In genomic region chr10:127058161-127058560, GRCm38 (mm10) we compare ENCODE assay signal across 9 mouse cellular contexts. TPM values are rescaled to one million over a fixed set of nuclear protein-coding genes. Genes with fewer than 3 reads are reported as not detected.
DNase-seq lines count a peak whose midpoint lies in the region; ATAC-seq and TF ChIP-seq lines count a peak whose summit lies in the region.
"Had no signal": no experiment of that assay in that cellular context is flagged by ENCODE, and none has a peak within 500 bp of the region (broad histone marks: within the 10 kb centered on the region; RNA-seq: fewer than 3 reads in every experiment).

No protein-coding gene starts in this region.

- H3K79me2 ChIP-seq in heart, adult 2 months (replicated peaks; ENCODE audit: control insufficient read depth, insufficient read depth, low read length), result no peaks in the 10 kb centered on the region

- H3K9ac ChIP-seq in heart, adult 2 months (ENCODE audit: low read depth, low read length), result no peak overlapping the region
- H3K9ac ChIP-seq in liver, embryonic 14.5 days (replicated peaks), result no peak overlapping the region
- no peak overlapping the region for H3K9ac ChIP-seq in stomach, postnatal 0 days (ENCODE audit: low read length)

- TF ChIP-seq EP300 in heart, adult 2 months (IDR thresholded peaks at IDR 0.05; ENCODE audit: insufficient read depth, low read depth, low read length), result no peak
- no peak for TF ChIP-seq EP300 in liver, embryonic 14.5 days (IDR thresholded peaks at IDR 0.05; ENCODE audit: low read depth)
- TF ChIP-seq EP300 in stomach, postnatal 0 days (optimal IDR thresholded peaks at IDR 0.05), result no peak

- no peak overlapping the region for H3K4me2 ChIP-seq in liver, embryonic 14.5 days (ENCODE audit: low read depth)
- peak overlapping the region; percentile 100 for H3K4me2 ChIP-seq in stomach, postnatal 0 days (replicated peaks; ENCODE audit: low read depth)

- H3K36me3 ChIP-seq in heart, adult 2 months (ENCODE audit: control insufficient read depth, insufficient read depth, low read length), result no peaks in the 10 kb centered on the region
- peaks cover 2% of the 10 kb centered on the region for H3K36me3 ChIP-seq in kidney, adult 2 months (ENCODE audit: control insufficient read depth, insufficient read depth, low read length)
- no peaks in the 10 kb centered on the region for H3K36me3 ChIP-seq in liver, embryonic 14.5 days (replicated peaks; ENCODE audit: control insufficient read depth, insufficient read depth, low read depth)
- peaks cover 6% of the 10 kb centered on the region; the same call in 1 of the 2 replicates for H3K36me3 ChIP-seq in stomach, postnatal 0 days (ENCODE audit: control insufficient read depth, insufficient read depth, low read length)

- intact Hi-C loops in heart, adult 2 months (cut with DNase I), result no loop called here

- H3K27me3 ChIP-seq in heart, adult 2 months (ENCODE audit: control insufficient read depth, insufficient read depth, low read length), result no peaks in the 10 kb centered on the region
- H3K27me3 ChIP-seq in kidney, adult 2 months (replicated peaks; ENCODE audit: control insufficient read depth, insufficient read depth, low read length), result no peaks in the 10 kb centered on the region
- peaks cover 55% of the 10 kb centered on the region for H3K27me3 ChIP-seq in liver, embryonic 14.5 days (ENCODE audit: control insufficient read depth, insufficient read depth, low read length)
- no peaks in the 10 kb centered on the region for H3K27me3 ChIP-seq in stomach, postnatal 0 days (ENCODE audit: control insufficient read depth, insufficient read depth, low read length)

- DNase-seq in 3T3-L1 (ENCODE audit: low read depth, low spot score), result peak; percentile 49
- DNase-seq in R1 (ENCODE audit: low read depth, low spot score), result peak; percentile 86
- DNase-seq in embryo, embryonic 10.5 days (ENCODE audit: low spot score), result peak; percentile 92
- DNase-seq in heart, adult 2 months, result peak; percentile 73 to 81
- DNase-seq in kidney, adult 2 months, result peak; percentile 82
- no peak for DNase-seq in liver, embryonic 14.5 days (ENCODE audit: low read depth in 3 of 3, low spot score in 3 of 3)
- peak; percentile 84 for DNase-seq in neural tube, embryonic 10.5 days (ENCODE audit: extremely low spot score, low spot score)
- peak; percentile 78 for DNase-seq in stomach, postnatal 0 days (ENCODE audit: low spot score)

- peak; percentile 98 for TF ChIP-seq CTCF in heart, adult 2 months (IDR thresholded peaks at IDR 0.05)
- peak; percentile 89 for TF ChIP-seq CTCF in kidney, adult 2 months (conservative IDR thresholded peaks at IDR 0.05; ENCODE audit: insufficient read depth, insufficient read length, low read depth, low read length)
- peak; percentile 98 for TF ChIP-seq CTCF in liver, embryonic 14.5 days (IDR thresholded peaks at IDR 0.05; ENCODE audit: low read depth)
- TF ChIP-seq CTCF in stomach, postnatal 0 days (IDR thresholded peaks at IDR 0.05; ENCODE audit: low read depth), result peak; percentile 95

- H3K9me3 ChIP-seq in liver, embryonic 14.5 days (ENCODE audit: control insufficient read depth, low read length), result no peaks in the 10 kb centered on the region
- H3K9me3 ChIP-seq in stomach, postnatal 0 days (ENCODE audit: control insufficient read depth, low read length), result no peaks in the 10 kb centered on the region

- H3K27ac ChIP-seq in heart, adult 2 months, result no peak overlapping the region
- no peak overlapping the region for H3K27ac ChIP-seq in kidney, adult 2 months (ENCODE audit: insufficient read depth, low read depth, low read length)
- H3K27ac ChIP-seq in liver, embryonic 14.5 days, result no peak overlapping the region
- H3K27ac ChIP-seq in stomach, postnatal 0 days (replicated peaks), result no peak overlapping the region

- TF ChIP-seq POLR2A in heart, adult 2 months (IDR thresholded peaks at IDR 0.05; ENCODE audit: insufficient read depth, low read depth, low read length), result no peak
- no peak for TF ChIP-seq POLR2A in kidney, adult 2 months (IDR thresholded peaks at IDR 0.05; ENCODE audit: low read depth, low read length)

- no peak for ATAC-seq in liver, embryonic 14.5 days (ENCODE audit: insufficient read depth)
- no peak for ATAC-seq in stomach, postnatal 0 days (ENCODE audit: low FRiP score, low TSS enrichment)

- WGBS in heart, adult 2 months, result 11% methylated on average over 9 of the region's 9 CpGs
- WGBS in kidney, adult 2 months, result 3% methylated on average over 9 of the region's 9 CpGs
- WGBS in liver, embryonic 14.5 days (ENCODE audit: insufficient replicate concordance), result under 1% methylated on average over 9 of the region's 9 CpGs
- WGBS in stomach, postnatal 0 days, result 4% methylated on average over 9 of the region's 9 CpGs

- H3K4me3 ChIP-seq in heart, adult 2 months, result no peak overlapping the region
- no peak overlapping the region for H3K4me3 ChIP-seq in kidney, adult 2 months (ENCODE audit: insufficient read depth, low read depth, low read length)
- H3K4me3 ChIP-seq in liver, embryonic 14.5 days (ENCODE audit: insufficient read depth in 1 of 2, low read depth in 2 of 2, low read length in 2 of 2), result no peak overlapping the region
- H3K4me3 ChIP-seq in stomach, postnatal 0 days (ENCODE audit: low read depth, low read length), result no peak overlapping the region
- H3K4me3 ChIP-seq: erythroblast, embryonic 14.5 days had no signal

- H3K4me1 ChIP-seq in heart, adult 2 months (ENCODE audit: control insufficient read depth, insufficient read depth, low read length), result peaks cover 4% of the 10 kb centered on the region; the same call in 1 of the 2 replicates
- no peaks in the 10 kb centered on the region; the same call in 1 of the 2 replicates for H3K4me1 ChIP-seq in kidney, adult 2 months (ENCODE audit: control insufficient read depth, insufficient read depth, low read length)
- H3K4me1 ChIP-seq in liver, embryonic 14.5 days (replicated peaks; ENCODE audit: control insufficient read depth in 2 of 2, insufficient read depth in 2 of 2, low read length in 1 of 2), result peaks cover 4 to 7% of the 10 kb centered on the region in 2 experiments; a peak in 3 of 4 replicates
- 0 out of 2 replicates have a peak, but pooled peaks cover 4% of the 10 kb centered on the region for H3K4me1 ChIP-seq in stomach, postnatal 0 days (replicated peaks; ENCODE audit: control insufficient read depth, insufficient read depth)

RNA-seq across cellular contexts. Expression of gene March9, which starts 1.8 kb away (rescaled TPM):
- 1 to 10 TPM; 2.8 to 3.1 TPM for total RNA-seq in heart, adult 2 months (2021)
- polyA plus RNA-seq in heart, adult 2 months (2012; rRNA removed), result 2.5 and 2.7 TPM in 2 replicates
- polyA plus RNA-seq in kidney, adult 2 months (2012; rRNA removed), result 13.1 and 15.3 TPM in 2 replicates
- 0.07 and 0.12 TPM in 2 replicates for polyA plus RNA-seq in liver, embryonic 14.5 days (2012; rRNA removed)
- polyA plus RNA-seq in liver, embryonic 14.5 days (2014; fragmentation: Nextera tagmentation; extraction: Ambion mirVana), result not detected in 2 replicates
- polyA plus RNA-seq in stomach, postnatal 0 days (2015; fragmentation: Nextera tagmentation; extraction: Ambion mirVana), result 0.75 and 0.81 TPM in 2 replicates
- polyA plus RNA-seq: erythroblast, embryonic 14.5 days had no signal

RNA-seq across cellular contexts. Expression of gene Cdk4, which starts 5.2 kb away (rescaled TPM):
- 10 to 100 TPM; 77.8 to 83.0 TPM for total RNA-seq in heart, adult 2 months (2021)
- polyA plus RNA-seq in heart, adult 2 months (2012; rRNA removed), result 110 and 139 TPM in 2 replicates
- 195 and 216 TPM in 2 replicates for polyA plus RNA-seq in kidney, adult 2 months (2012; rRNA removed)
- polyA plus RNA-seq in liver, embryonic 14.5 days (2012; rRNA removed), result 175 and 221 TPM in 2 replicates
- polyA plus RNA-seq in liver, embryonic 14.5 days (2014; fragmentation: Nextera tagmentation; extraction: Ambion mirVana), result 519 and 576 TPM in 2 replicates
- polyA plus RNA-seq in stomach, postnatal 0 days (2015; fragmentation: Nextera tagmentation; extraction: Ambion mirVana), result 469 and 472 TPM in 2 replicates

RNA-seq across cellular contexts. Expression of gene Cyp27b1, which starts 10.1 kb away (rescaled TPM):
- under 1 TPM in 1 of 2 experiments, not detected in 1; 0.10 TPM for total RNA-seq in heart, adult 2 months (2021)
- polyA plus RNA-seq in heart, adult 2 months (2012; rRNA removed), result 0.12 and 0.35 TPM in 2 replicates
- polyA plus RNA-seq in kidney, adult 2 months (2012; rRNA removed), result 13.5 and 14.3 TPM in 2 replicates
- 0.07 and 0.08 TPM in 2 replicates for polyA plus RNA-seq in liver, embryonic 14.5 days (2012; rRNA removed)
- polyA plus RNA-seq in liver, embryonic 14.5 days (2014; fragmentation: Nextera tagmentation; extraction: Ambion mirVana), result not detected in 2 replicates
- 0.13 TPM in 1 of 2 replicates, not detected in the other for polyA plus RNA-seq in stomach, postnatal 0 days (2015; fragmentation: Nextera tagmentation; extraction: Ambion mirVana)
- polyA plus RNA-seq: erythroblast, embryonic 14.5 days had no signal

RNA-seq across cellular contexts. Expression of gene Tspan31, which starts 11.9 kb away (rescaled TPM):
- total RNA-seq in heart, adult 2 months (2021), result 10 to 100 TPM; 39.3 to 51.0 TPM
- polyA plus RNA-seq in heart, adult 2 months (2012; rRNA removed), result 67.6 and 130 TPM in 2 replicates
- 102 and 117 TPM in 2 replicates for polyA plus RNA-seq in kidney, adult 2 months (2012; rRNA removed)
- 35.8 and 41.8 TPM in 2 replicates for polyA plus RNA-seq in liver, embryonic 14.5 days (2012; rRNA removed)
- polyA plus RNA-seq in liver, embryonic 14.5 days (2014; fragmentation: Nextera tagmentation; extraction: Ambion mirVana), result 18.9 and 23.8 TPM in 2 replicates
- polyA plus RNA-seq in stomach, postnatal 0 days (2015; fragmentation: Nextera tagmentation; extraction: Ambion mirVana), result 82.8 and 87.7 TPM in 2 replicates

RNA-seq across cellular contexts. Expression of gene Eef1akmt3, which starts 16.8 kb away (rescaled TPM):
- not detected for total RNA-seq in heart, adult 2 months (2021)
- polyA plus RNA-seq in heart, adult 2 months (2012; rRNA removed), result 0.06 TPM in 2 replicates
- 2.4 and 3.1 TPM in 2 replicates for polyA plus RNA-seq in kidney, adult 2 months (2012; rRNA removed)
- 0.08 and 0.09 TPM in 2 replicates for polyA plus RNA-seq in liver, embryonic 14.5 days (2012; rRNA removed)
- polyA plus RNA-seq in liver, embryonic 14.5 days (2014; fragmentation: Nextera tagmentation; extraction: Ambion mirVana), result 0.04 TPM in 1 of 2 replicates, not detected in the other
- 1.2 and 1.3 TPM in 2 replicates for polyA plus RNA-seq in stomach, postnatal 0 days (2015; fragmentation: Nextera tagmentation; extraction: Ambion mirVana)
- polyA plus RNA-seq: erythroblast, embryonic 14.5 days had no signal

Comparison
In these comparisons a context has a peak if more than half of its experiments do, and no peak if none do; other contexts are left out.
1. DNase-seq: peak in 3T3-L1 (single experiment), R1 (single experiment), embryo, embryonic 10.5 days (single experiment), heart, adult 2 months (2 of 2), kidney, adult 2 months (single experiment), neural tube, embryonic 10.5 days (single experiment) and stomach, postnatal 0 days (single experiment); none in liver, embryonic 14.5 days (0 of 3).
2. RNA of gene Cyp27b1, which starts 10.1 kb away (polyA plus RNA-seq): 13.5 to 14.3 TPM in kidney, adult 2 months; 0.13 TPM in stomach, postnatal 0 days, 0.12 to 0.35 TPM in heart, adult 2 months and 0.07 to 0.08 TPM in liver, embryonic 14.5 days; every median in the first group is over 10 times any median in the second.
3. Peak in every context shown above with its lines, with median percentiles within 50 percentile points of each other: CTCF ChIP-seq.